Mouse (Mus musculus) midbrain, embryonic 16.5 days (tissue): ENCODE measurements around the gene Ppef2. TPM values are rescaled to one million over a fixed set of nuclear protein-coding genes. Genes with fewer than 3 reads are reported as not detected.

ENCODE experiments used
- ATAC-seq: fragments of 200-750 bp; cut with Nextera tagmentation; 2 replicates; pipeline ENCODE4 v1.8.0; 2017; ENCODE audit warnings: moderate TSS enrichment
- H3K27ac ChIP-seq: fragments of 300-500 bp; sonication (generic); 2 replicates; pipeline ENCODE4 v1.5.1; 2014; ENCODE audit warnings: mild to moderate bottlenecking, low read length, mixed read lengths
- H3K27me3 ChIP-seq: fragments of 300-500 bp; sonication (generic); 2 replicates; pipeline ENCODE4 v1.6.1; 2014; ENCODE audit warnings: low read depth, low read length, mixed read lengths; ENCODE audit not compliant: control insufficient read depth, insufficient read depth
- H3K36me3 ChIP-seq: fragments of 300-500 bp; sonication (generic); 2 replicates; pipeline ENCODE4 v1.6.1; 2014; ENCODE audit warnings: mild to moderate bottlenecking, low read length, moderate library complexity, mixed read lengths; ENCODE audit not compliant: control insufficient read depth, insufficient read depth
- H3K4me1 ChIP-seq: fragments of 300-500 bp; sonication (generic); 2 replicates; pipeline ENCODE4 v1.6.1; 2014; ENCODE audit warnings: mild to moderate bottlenecking, low read length, mixed read lengths; ENCODE audit not compliant: control insufficient read depth, insufficient read depth
- H3K4me2 ChIP-seq: fragments of 300-500 bp; sonication (generic); 2 replicates; pipeline ENCODE4 v1.6.1; 2014; ENCODE audit warnings: mild to moderate bottlenecking, low read length, mixed read lengths
- H3K4me3 ChIP-seq: fragments of 300-500 bp; sonication (generic); 2 replicates; pipeline ENCODE4 v1.5.1; 2014; ENCODE audit warnings: low read depth, mild to moderate bottlenecking, low read length, moderate library complexity, mixed read lengths
- H3K9ac ChIP-seq: fragments of 300-500 bp; sonication (generic); 2 replicates; pipeline ENCODE4 v1.6.1; 2014; ENCODE audit warnings: low read depth, low read length, mixed read lengths
- H3K9me3 ChIP-seq: fragments of 300-500 bp; sonication (generic); replicated peaks from 2 replicates; pipeline ENCODE4 v1.6.1; 2014; ENCODE audit warnings: mild to moderate bottlenecking, low read length, mixed read lengths; ENCODE audit not compliant: control insufficient read depth, poor library complexity, severe bottlenecking
- WGBS: fragments of 180-500 bp; shearing (Covaris S2); extraction: QIAGEN DNeasy Blood & Tissue Kit; methylation state at CpG from one replicate; pipeline ENCODE4 v1.1.7; 2014; 5-methylcytosine and 5-hydroxymethylcytosine counted together
- polyA plus RNA-seq: library from polyadenylated mRNA; unstranded; fragments of >200 nt; fragmentation: Nextera tagmentation; extraction: Ambion mirVana; gene quantifications from 2 replicates; pipeline ENCODE4 v1.2.1, GENCODE M21; 2015

Gene Ppef2
- polyA plus RNA-seq, 1 experiment from 2014 or later: 0.84 TPM

DNA sequence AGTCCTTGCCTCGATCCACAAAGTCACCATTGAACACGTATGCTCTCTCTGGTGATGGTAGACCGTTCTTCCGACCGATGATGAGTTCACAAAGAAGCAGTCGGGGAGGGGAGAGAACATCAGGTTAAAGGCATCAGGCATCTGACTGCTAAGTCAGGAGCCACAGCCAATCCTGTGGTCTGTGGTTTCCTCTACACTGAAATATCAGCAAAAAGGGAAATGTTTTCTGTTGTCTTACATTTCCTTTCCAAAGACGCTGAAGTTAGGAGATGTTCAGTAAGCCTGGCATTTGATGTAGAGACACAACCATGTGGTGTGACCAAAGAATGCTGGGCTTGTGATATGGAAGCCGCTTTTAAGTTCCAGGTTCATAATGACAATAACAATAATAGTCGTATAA, 10.6 kb downstream of the Ppef2 start:
- no peaks in the 10 kb centered on the region for H3K27me3 ChIP-seq
- 89% methylated on average over 9 of the region's 9 CpGs for WGBS
- no peak overlapping the region for H3K27ac ChIP-seq
- H3K4me3 ChIP-seq: no peak overlapping the region
- no peak overlapping the region for H3K4me2 ChIP-seq
- H3K4me1 ChIP-seq: no peaks in the 10 kb centered on the region
- H3K36me3 ChIP-seq: no peaks in the 10 kb centered on the region
- no peak for ATAC-seq
- H3K9ac ChIP-seq: no peak overlapping the region
- H3K9me3 ChIP-seq: 0 out of 2 replicates have a peak, but pooled peaks cover 4% of the 10 kb centered on the region

DNA sequence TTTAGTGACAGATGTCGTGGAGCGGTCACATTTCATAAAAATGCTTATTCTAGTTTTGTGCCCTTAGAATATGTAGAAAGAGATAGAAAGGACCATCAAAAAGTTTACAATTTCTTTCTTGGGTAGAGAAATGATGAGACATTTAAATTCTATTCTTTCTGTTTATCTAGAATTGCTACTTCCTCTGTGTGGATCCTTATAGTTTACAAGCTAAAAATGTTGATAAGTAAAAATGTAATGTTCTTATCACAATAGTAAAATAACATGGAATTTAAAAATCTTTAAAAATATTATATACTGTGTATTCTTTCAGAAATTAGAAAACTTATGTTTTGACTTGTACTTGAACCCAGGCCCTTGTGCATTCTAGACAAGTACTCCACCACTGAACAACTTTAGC, 11.2 kb downstream of the Ppef2 start:
- Histone ChIP-seq H3K4me1 (no peaks in the 10 kb centered on the region), H3K36me3 (no peaks in the 10 kb centered on the region), H3K27ac (no peak overlapping the region), H3K4me2 (no peak overlapping the region), H3K4me3 (no peak overlapping the region), H3K9me3 (0 out of 2 replicates have a peak, but pooled peaks cover 1% of the 10 kb centered on the region), H3K27me3 (no peaks in the 10 kb centered on the region), H3K9ac (no peak overlapping the region)
- WGBS: 96% methylated on average over 2 of the region's 2 CpGs
- ATAC-seq: no peak

DNA sequence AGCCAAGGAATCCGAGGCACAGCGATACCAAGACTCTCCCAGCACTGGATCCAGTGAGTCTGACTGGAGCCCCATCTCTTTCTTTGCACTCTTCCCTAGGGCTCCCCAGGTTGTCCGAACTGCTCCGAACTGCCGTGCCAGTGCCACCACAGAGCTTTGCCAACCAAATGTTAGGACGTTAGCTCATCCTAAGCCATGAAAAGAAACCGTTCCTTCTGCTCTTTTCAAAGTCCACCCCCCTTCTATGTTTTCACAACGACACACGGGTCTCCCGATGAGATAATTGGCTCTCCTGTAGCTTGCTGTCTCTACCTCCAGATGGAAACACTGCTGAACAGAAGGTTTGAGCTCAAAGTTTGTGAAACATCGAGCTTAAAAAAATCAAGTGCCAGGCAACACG, 15.3 kb downstream of the Ppef2 start:
- Histone ChIP-seq H3K4me2 (no peak overlapping the region), H3K4me1 (no peaks in the 10 kb centered on the region), H3K4me3 (no peak overlapping the region), H3K27me3 (no peaks in the 10 kb centered on the region), H3K27ac (no peak overlapping the region), H3K36me3 (no peaks in the 10 kb centered on the region), H3K9ac (no peak overlapping the region), H3K9me3 (no peaks in the 10 kb centered on the region)
- WGBS: 89% methylated on average over 12 of the region's 12 CpGs
- no peak for ATAC-seq

DNA sequence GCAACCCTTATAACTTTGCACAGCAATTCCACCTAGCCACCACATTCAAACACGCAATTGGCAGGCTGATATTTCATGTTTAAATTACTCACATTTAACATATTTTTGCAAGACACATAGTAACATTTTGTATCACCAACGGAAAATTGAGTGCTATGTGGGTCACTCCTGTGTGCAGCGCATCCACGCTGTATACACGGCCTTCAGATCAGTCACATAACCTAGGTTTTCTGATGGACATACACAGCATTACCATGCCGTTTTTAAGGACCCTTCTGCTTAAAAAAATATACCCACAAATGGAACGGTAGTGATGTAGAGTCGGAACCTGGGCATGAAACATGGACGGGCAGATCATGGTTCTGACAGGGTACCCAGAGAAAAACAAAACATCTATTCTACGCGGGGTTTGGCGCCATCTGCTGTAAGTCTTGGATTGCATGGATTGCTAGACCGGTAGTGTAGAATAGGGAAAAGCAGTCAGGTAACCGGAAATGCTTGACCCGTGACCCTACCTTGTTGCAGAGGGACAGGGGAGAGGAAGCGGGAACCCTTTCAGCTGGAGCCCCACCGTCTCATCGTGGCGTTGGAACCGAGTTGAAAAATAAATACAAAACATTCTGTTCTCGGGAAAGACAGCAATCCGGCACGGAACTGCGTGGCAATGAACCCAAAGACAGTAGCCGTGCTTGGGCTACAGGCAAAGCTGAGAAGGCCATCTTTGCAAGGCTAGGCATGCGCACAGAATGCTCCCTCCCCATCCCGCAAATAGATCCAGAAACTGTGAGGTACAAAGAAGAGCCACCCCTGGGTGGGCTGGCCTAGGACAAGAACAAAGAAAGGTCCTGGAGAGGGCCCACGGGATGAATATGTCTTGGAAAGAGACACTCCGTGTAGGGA, 16.5 kb downstream of the Ppef2 start:
- Histone ChIP-seq H3K4me3 (no peak overlapping the region), H3K27me3 (no peaks in the 10 kb centered on the region), H3K9ac (peak overlapping the region; percentile 21; the same call in 1 of the 2 replicates), H3K27ac (no peak overlapping the region), H3K4me2 (peak overlapping the region; percentile 36), H3K9me3 (no peaks in the 10 kb centered on the region), H3K4me1 (no peaks in the 10 kb centered on the region), H3K36me3 (no peaks in the 10 kb centered on the region)
- ATAC-seq: peak; percentile 87
- WGBS: 43% methylated on average over 29 of the region's 29 CpGs

GRCm38 (mm10) chr5:92234939-92235557, 21.0 kb downstream of the Ppef2 start:
- Histone ChIP-seq H3K4me2 (no peak overlapping the region), H3K4me1 (no peaks in the 10 kb centered on the region), H3K27ac (no peak overlapping the region), H3K27me3 (no peaks in the 10 kb centered on the region), H3K9me3 (no peaks in the 10 kb centered on the region), H3K9ac (no peak overlapping the region), H3K36me3 (no peaks in the 10 kb centered on the region), H3K4me3 (no peak overlapping the region)
- no peak for ATAC-seq
- WGBS: 75% methylated on average over 5 of the region's 5 CpGs

GRCm38 (mm10) chr5:92233366-92233765, 22.7 kb downstream of the Ppef2 start:
- H3K9me3 ChIP-seq: no peaks in the 10 kb centered on the region
- no peak overlapping the region for H3K9ac ChIP-seq
- no peak overlapping the region for H3K4me2 ChIP-seq
- H3K36me3 ChIP-seq: no peaks in the 10 kb centered on the region
- 93% methylated on average over 4 of the region's 4 CpGs for WGBS
- ATAC-seq: no peak
- H3K4me1 ChIP-seq: no peaks in the 10 kb centered on the region
- no peak overlapping the region for H3K27ac ChIP-seq
- no peaks in the 10 kb centered on the region for H3K27me3 ChIP-seq
- no peak overlapping the region for H3K4me3 ChIP-seq

GRCm38 (mm10) chr5:92231836-92232235, 24.2 kb downstream of the Ppef2 start:
- no peaks in the 10 kb centered on the region for H3K9me3 ChIP-seq
- WGBS: 76% methylated on average over 10 of the region's 10 CpGs

DNA sequence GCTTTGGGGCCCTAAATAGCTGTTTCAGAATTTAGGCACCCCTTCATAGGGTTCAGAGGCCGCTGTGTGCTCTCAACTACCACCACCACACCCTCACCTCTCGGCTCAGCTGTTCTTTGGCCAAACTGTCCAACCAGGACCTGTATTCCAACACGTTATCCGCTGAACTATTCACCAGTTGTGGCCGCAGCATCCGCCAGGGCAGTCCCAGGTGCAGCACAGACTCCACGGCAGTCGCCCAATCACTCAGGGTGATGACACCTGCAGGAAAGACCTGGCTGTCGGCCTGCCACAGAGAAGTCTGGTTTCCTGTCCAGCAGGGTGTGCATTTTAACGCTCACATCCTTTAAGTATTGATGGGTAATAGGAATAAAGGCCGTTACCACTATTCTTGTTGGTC, 25.8 kb downstream of the Ppef2 start:
- no peak for ATAC-seq

More at GRCm38 (mm10) chr5:92231836-92232235, 24.2 kb downstream of the Ppef2 start:
- Histone ChIP-seq H3K27me3 (no peaks in the 10 kb centered on the region), H3K4me3 (no peak overlapping the region), H3K4me1 (no peaks in the 10 kb centered on the region), H3K27ac (no peak overlapping the region), H3K36me3 (no peaks in the 10 kb centered on the region), H3K9ac (no peak overlapping the region), H3K4me2 (no peak overlapping the region)
- ATAC-seq: no peak

GRCm38 (mm10) chr5:92229514-92229913, 26.6 kb downstream of the Ppef2 start:
- H3K4me3 ChIP-seq: no peak overlapping the region
- no peaks in the 10 kb centered on the region for H3K9me3 ChIP-seq
- no peaks in the 10 kb centered on the region for H3K4me1 ChIP-seq
- H3K27me3 ChIP-seq: no peaks in the 10 kb centered on the region
- H3K4me2 ChIP-seq: no peak overlapping the region
- no peak overlapping the region for H3K27ac ChIP-seq
- H3K36me3 ChIP-seq: no peaks in the 10 kb centered on the region
- 88% methylated on average over 3 of the region's 3 CpGs for WGBS
- no peak overlapping the region for H3K9ac ChIP-seq
- no peak for ATAC-seq

More for the DNA sequence above, 25.8 kb downstream of the Ppef2 start:
- Histone ChIP-seq H3K4me2 (no peak overlapping the region), H3K9me3 (no peaks in the 10 kb centered on the region), H3K27ac (no peak overlapping the region), H3K36me3 (no peaks in the 10 kb centered on the region), H3K9ac (no peak overlapping the region), H3K27me3 (no peaks in the 10 kb centered on the region), H3K4me3 (no peak overlapping the region), H3K4me1 (no peaks in the 10 kb centered on the region)
- WGBS: 87% methylated on average over 11 of the region's 11 CpGs
